Mouse (Mus musculus): ENCODE results near the gene A630023A22Rik. TPM values are rescaled to one million over a fixed set of nuclear protein-coding genes. Genes with fewer than 3 reads are reported as not detected.

The A630023A22Rik gene
- not detected for polyA plus RNA-seq (2014; fragmentation: Illumina TruSeq; extraction: RNeasy Lipid Tissue Mini Kit (QIAGEN cat#74804); ENCODE audit: low replicate concordance)

GRCm38 (mm10) chr14:34102601-34103000 lies at the start of gene A630023A22Rik:
Gene A630023A22Rik (minus strand): TSS chr14:34102754.

GRCm38 (mm10) chr14:34152342-34152741 lies 49.8 kb upstream of the A630023A22Rik start, which contains the start of gene Npy4r:
Gene Npy4r (minus strand): TSS chr14:34152489.

GRCm38 (mm10) chr14:34085731-34086130 lies 16.8 kb downstream of the A630023A22Rik start, which contains the start of gene Anxa8:
Gene Anxa8 (plus strand): TSS chr14:34085981.

GRCm38 (mm10) chr14:34052516-34052915 lies 50.0 kb downstream of the A630023A22Rik start, which contains the start of gene Antxrl:
Gene Antxrl (plus strand): TSS chr14:34052707.

GRCm38 (mm10) chr14:34016381-34016780 lies 86.2 kb downstream of the A630023A22Rik start, which contains the start of gene Gm5460:
Gene Gm5460 (plus strand): TSS chr14:34016758.

GRCm38 (mm10) chr14:34015063-34015462 lies 87.5 kb downstream of the A630023A22Rik start, which contains the start of gene Gm30083:
Gene Gm30083 (minus strand): TSS chr14:34015182.

Other genes starting within 250 kb of the A630023A22Rik start
- 0.93 TPM for gene Gdf10, start 179.2 kb downstream of the A630023A22Rik start, polyA plus RNA-seq (2014; fragmentation: Illumina TruSeq; extraction: RNeasy Lipid Tissue Mini Kit (QIAGEN cat#74804); ENCODE audit: low replicate concordance)
- gene Gdf2, start 161.7 kb downstream of the A630023A22Rik start, polyA plus RNA-seq (2014; fragmentation: Illumina TruSeq; extraction: RNeasy Lipid Tissue Mini Kit (QIAGEN cat#74804); ENCODE audit: low replicate concordance) = not detected
- not detected for gene Rbp3, start 148.8 kb downstream of the A630023A22Rik start, polyA plus RNA-seq (2014; fragmentation: Illumina TruSeq; extraction: RNeasy Lipid Tissue Mini Kit (QIAGEN cat#74804); ENCODE audit: low replicate concordance)
- gene Zfp488, start 124.0 kb downstream of the A630023A22Rik start, polyA plus RNA-seq (2014; fragmentation: Illumina TruSeq; extraction: RNeasy Lipid Tissue Mini Kit (QIAGEN cat#74804); ENCODE audit: low replicate concordance) = not detected
- gene Gm30083, start 87.6 kb downstream of the A630023A22Rik start, polyA plus RNA-seq (2014; fragmentation: Illumina TruSeq; extraction: RNeasy Lipid Tissue Mini Kit (QIAGEN cat#74804); ENCODE audit: low replicate concordance) = not detected
- gene Gm5460, start 86.0 kb downstream of the A630023A22Rik start, polyA plus RNA-seq (2014; fragmentation: Illumina TruSeq; extraction: RNeasy Lipid Tissue Mini Kit (QIAGEN cat#74804); ENCODE audit: low replicate concordance) = not detected
- gene Antxrl, start 50.0 kb downstream of the A630023A22Rik start, polyA plus RNA-seq (2014; fragmentation: Illumina TruSeq; extraction: RNeasy Lipid Tissue Mini Kit (QIAGEN cat#74804); ENCODE audit: low replicate concordance) = not detected
- not detected for gene Anxa8, start 16.8 kb downstream of the A630023A22Rik start, polyA plus RNA-seq (2014; fragmentation: Illumina TruSeq; extraction: RNeasy Lipid Tissue Mini Kit (QIAGEN cat#74804); ENCODE audit: low replicate concordance)
- gene Npy4r, start 49.7 kb upstream of the A630023A22Rik start, polyA plus RNA-seq (2014; fragmentation: Illumina TruSeq; extraction: RNeasy Lipid Tissue Mini Kit (QIAGEN cat#74804); ENCODE audit: low replicate concordance) = not detected
- gene Gprin2, start 98.9 kb upstream of the A630023A22Rik start, polyA plus RNA-seq (2014; fragmentation: Illumina TruSeq; extraction: RNeasy Lipid Tissue Mini Kit (QIAGEN cat#74804); ENCODE audit: low replicate concordance) = 0.04 TPM
- gene Syt15, start 116.8 kb upstream of the A630023A22Rik start, polyA plus RNA-seq (2014; fragmentation: Illumina TruSeq; extraction: RNeasy Lipid Tissue Mini Kit (QIAGEN cat#74804); ENCODE audit: low replicate concordance) = 0.48 TPM
- 5.9 TPM for gene Shld2, start 207.7 kb upstream of the A630023A22Rik start, polyA plus RNA-seq (2014; fragmentation: Illumina TruSeq; extraction: RNeasy Lipid Tissue Mini Kit (QIAGEN cat#74804); ENCODE audit: low replicate concordance)
- 339 TPM for gene Glud1, start 208.0 kb upstream of the A630023A22Rik start, polyA plus RNA-seq (2014; fragmentation: Illumina TruSeq; extraction: RNeasy Lipid Tissue Mini Kit (QIAGEN cat#74804); ENCODE audit: low replicate concordance)

Measured in small intestine, adult 10 weeks (tissue).